Mouse (Mus musculus): ENCODE measurements around the gene Gm20388. TPM values are rescaled to one million over a fixed set of nuclear protein-coding genes. Genes with fewer than 3 reads are reported as not detected.

The Gm20388 gene
- total and polyA plus RNA-seq, 2 experiments from 2014 or later = 51.3 TPM; not detected in 1

- Histone ChIP-seq H3K9me3 (ENCODE audit: low read length) (no peaks in the 10 kb centered on the region), H3K9ac (no peak overlapping the region), H3K27ac (ENCODE audit: low read depth, low read length) (no peak overlapping the region), H3K4me3 (ENCODE audit: low read depth, low read length) (no peak overlapping the region), H3K4me2 (ENCODE audit: low read depth) (no peak overlapping the region), H3K4me1 (ENCODE audit: insufficient read depth) (no peaks in the 10 kb centered on the region), H3K36me3 (ENCODE audit: insufficient read depth) (no peaks in the 10 kb centered on the region), H3K27me3 (ENCODE audit: insufficient read depth, low read length) (no peaks in the 10 kb centered on the region)
- DNase-seq (no peak), ATAC-seq (no peak)
- no peak for TF ChIP-seq CTCF (IDR thresholded peaks at IDR 0.05; ENCODE audit: low read depth)
- 85% methylated on average over 4 of the region's 4 CpGs for WGBS
Observed at GRCm38 (mm10) chr8:122049266-122049665, 2138.6 kb downstream of the Gm20388 start.

DNA sequence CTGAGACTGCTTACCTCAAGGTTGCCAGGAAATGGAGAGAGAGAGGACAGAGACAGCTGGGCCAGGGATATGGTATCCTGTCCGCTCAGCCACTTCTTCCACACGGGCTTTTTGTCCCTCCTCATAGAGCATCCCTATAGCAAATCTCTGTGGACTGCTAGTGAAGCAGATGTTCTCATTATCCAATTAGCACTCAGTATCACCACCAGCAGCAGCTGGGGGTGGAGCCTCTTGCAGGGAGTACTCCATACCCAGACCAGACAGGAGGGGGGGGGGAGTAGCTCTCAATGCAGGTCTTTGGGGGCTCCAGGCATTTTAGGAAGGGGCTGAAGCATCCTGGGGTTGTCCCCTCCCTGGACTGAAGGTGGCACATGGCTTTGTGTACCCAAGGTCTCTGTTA lies 2139.3 kb downstream of the Gm20388 start:
- Histone ChIP-seq H3K4me1 (ENCODE audit: insufficient read depth) (no peaks in the 10 kb centered on the region), H3K9me3 (ENCODE audit: low read length) (no peaks in the 10 kb centered on the region), H3K4me2 (ENCODE audit: low read depth) (no peak overlapping the region), H3K27me3 (ENCODE audit: insufficient read depth, low read length) (no peaks in the 10 kb centered on the region), H3K9ac (no peak overlapping the region), H3K27ac (ENCODE audit: low read depth, low read length) (no peak overlapping the region), H3K36me3 (ENCODE audit: insufficient read depth) (no peaks in the 10 kb centered on the region), H3K4me3 (ENCODE audit: low read depth, low read length) (no peak overlapping the region)
- ATAC-seq = no peak
- 68% methylated on average over 2 of the region's 2 CpGs for WGBS
- no peak for TF ChIP-seq CTCF (IDR thresholded peaks at IDR 0.05; ENCODE audit: low read depth)
- DNase-seq = no peak

- no peak for TF ChIP-seq CTCF (IDR thresholded peaks at IDR 0.05; ENCODE audit: low read depth)
- Histone ChIP-seq H3K4me3 (ENCODE audit: low read depth, low read length) (no peak overlapping the region), H3K36me3 (ENCODE audit: insufficient read depth) (no peaks in the 10 kb centered on the region), H3K4me1 (ENCODE audit: insufficient read depth) (no peaks in the 10 kb centered on the region), H3K9me3 (ENCODE audit: low read length) (no peaks in the 10 kb centered on the region), H3K9ac (no peak overlapping the region), H3K27me3 (ENCODE audit: insufficient read depth, low read length) (no peaks in the 10 kb centered on the region), H3K27ac (ENCODE audit: low read depth, low read length) (no peak overlapping the region), H3K4me2 (ENCODE audit: low read depth) (no peak overlapping the region)
- 89% methylated on average over 9 of the region's 9 CpGs for WGBS
- no peak for ATAC-seq
- DNase-seq = no peak
Observed at GRCm38 (mm10) chr8:122050620-122051019, 2140.0 kb downstream of the Gm20388 start.

DNA sequence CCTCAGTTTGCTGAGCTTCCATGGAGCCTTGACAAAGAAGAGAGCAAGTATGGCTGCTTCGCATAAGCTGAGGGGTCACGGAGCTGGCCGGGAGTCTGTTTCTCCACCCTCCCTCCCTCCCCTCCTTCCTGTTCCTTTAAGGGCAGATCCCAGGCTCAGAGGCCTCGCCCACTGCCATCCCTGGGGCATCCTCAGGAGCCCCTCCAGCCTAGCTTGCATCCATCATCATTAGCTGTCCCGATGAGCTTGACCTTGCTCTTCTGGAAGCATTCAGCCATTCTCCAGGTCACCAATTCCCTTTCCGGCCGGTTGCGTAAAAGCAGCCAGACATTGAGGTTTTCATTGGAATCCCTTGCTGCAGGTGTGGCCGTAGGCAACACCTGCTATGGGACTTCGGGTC lies 2144.7 kb downstream of the Gm20388 start:
- Histone ChIP-seq H3K27ac (ENCODE audit: low read depth, low read length) (no peak overlapping the region), H3K9ac (no peak overlapping the region), H3K4me1 (ENCODE audit: insufficient read depth) (no peaks in the 10 kb centered on the region), H3K36me3 (ENCODE audit: insufficient read depth) (no peaks in the 10 kb centered on the region), H3K27me3 (ENCODE audit: insufficient read depth, low read length) (no peaks in the 10 kb centered on the region), H3K9me3 (ENCODE audit: low read length) (no peaks in the 10 kb centered on the region), H3K4me2 (ENCODE audit: low read depth) (no peak overlapping the region), H3K4me3 (ENCODE audit: low read depth, low read length) (no peak overlapping the region)
- DNase-seq (no peak), ATAC-seq (no peak)
- TF ChIP-seq CTCF (IDR thresholded peaks at IDR 0.05; ENCODE audit: low read depth) = no peak
- 70% methylated on average over 10 of the region's 10 CpGs for WGBS

- no peak overlapping the region for H3K9ac ChIP-seq
- no peak for TF ChIP-seq CTCF (IDR thresholded peaks at IDR 0.05; ENCODE audit: low read depth)
- no peak overlapping the region for H3K27ac ChIP-seq (ENCODE audit: low read depth, low read length)
- no peaks in the 10 kb centered on the region for H3K36me3 ChIP-seq (ENCODE audit: insufficient read depth)
- no peak overlapping the region for H3K4me3 ChIP-seq (ENCODE audit: low read depth, low read length)
- H3K4me1 ChIP-seq (ENCODE audit: insufficient read depth) = no peaks in the 10 kb centered on the region
- H3K27me3 ChIP-seq (ENCODE audit: insufficient read depth, low read length) = no peaks in the 10 kb centered on the region
- H3K9me3 ChIP-seq (ENCODE audit: low read length) = no peaks in the 10 kb centered on the region
- 21% methylated on average over 1 of the region's 1 CpGs for WGBS
- H3K4me2 ChIP-seq (ENCODE audit: low read depth) = no peak overlapping the region
- DNase-seq = no peak
- ATAC-seq = no peak
Observed at GRCm38 (mm10) chr8:122056113-122056512, 2145.5 kb downstream of the Gm20388 start.

GRCm38 (mm10) chr8:122056882-122057281 lies 2146.2 kb downstream of the Gm20388 start:
- no peak for ATAC-seq
- Histone ChIP-seq H3K4me2 (ENCODE audit: low read depth) (no peak overlapping the region), H3K36me3 (ENCODE audit: insufficient read depth) (no peaks in the 10 kb centered on the region), H3K9ac (no peak overlapping the region), H3K9me3 (ENCODE audit: low read length) (no peaks in the 10 kb centered on the region), H3K4me1 (ENCODE audit: insufficient read depth) (no peaks in the 10 kb centered on the region), H3K4me3 (ENCODE audit: low read depth, low read length) (no peak overlapping the region), H3K27ac (ENCODE audit: low read depth, low read length) (no peak overlapping the region), H3K27me3 (ENCODE audit: insufficient read depth, low read length) (no peaks in the 10 kb centered on the region)
- no peak for TF ChIP-seq CTCF (IDR thresholded peaks at IDR 0.05; ENCODE audit: low read depth)
- no peak for DNase-seq
- 82% methylated on average over 7 of the region's 7 CpGs for WGBS

GRCm38 (mm10) chr8:122058510-122058909 lies 2147.9 kb downstream of the Gm20388 start:
- no peak for DNase-seq
- H3K9ac ChIP-seq = no peak overlapping the region
- no peak for TF ChIP-seq CTCF (IDR thresholded peaks at IDR 0.05; ENCODE audit: low read depth)

DNA sequence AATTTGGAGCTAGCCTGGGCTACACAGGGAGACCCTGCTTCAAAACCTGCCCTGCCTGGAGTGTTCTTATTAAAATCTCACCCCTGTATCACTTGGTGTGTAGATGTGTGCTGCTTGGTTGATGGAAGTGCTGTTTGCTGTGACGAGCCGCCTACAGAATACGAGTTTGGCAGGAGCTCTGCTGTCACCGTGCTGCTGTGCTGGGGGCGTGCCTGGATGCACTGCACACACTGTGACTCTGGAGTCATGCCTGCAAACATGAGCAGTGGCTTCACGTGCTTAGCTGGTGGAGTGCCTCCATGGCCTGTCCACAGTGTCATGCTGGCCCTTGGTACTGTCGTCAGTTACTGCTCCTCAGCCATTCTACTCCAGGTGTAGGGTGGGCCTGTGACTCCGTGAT lies 2148.3 kb downstream of the Gm20388 start:
- DNase-seq (peak; percentile 13), ATAC-seq (peak; percentile 36; the same call in 1 of the 2 replicates)
- no peak for TF ChIP-seq CTCF (IDR thresholded peaks at IDR 0.05; ENCODE audit: low read depth)
- no peak overlapping the region for H3K4me2 ChIP-seq (ENCODE audit: low read depth)
- H3K4me3 ChIP-seq (ENCODE audit: low read depth, low read length) = no peak overlapping the region
- no peaks in the 10 kb centered on the region for H3K27me3 ChIP-seq (ENCODE audit: insufficient read depth, low read length)
- no peak overlapping the region for H3K27ac ChIP-seq (ENCODE audit: low read depth, low read length)
- no peaks in the 10 kb centered on the region for H3K4me1 ChIP-seq (ENCODE audit: insufficient read depth)
- H3K36me3 ChIP-seq (ENCODE audit: insufficient read depth) = no peaks in the 10 kb centered on the region
- no peak overlapping the region for H3K9ac ChIP-seq
- H3K9me3 ChIP-seq (ENCODE audit: low read length) = no peaks in the 10 kb centered on the region
- WGBS = 62% methylated on average over 8 of the region's 8 CpGs

More at GRCm38 (mm10) chr8:122058510-122058909, 2147.9 kb downstream of the Gm20388 start:
- Histone ChIP-seq H3K27me3 (ENCODE audit: insufficient read depth, low read length) (no peaks in the 10 kb centered on the region), H3K4me3 (ENCODE audit: low read depth, low read length) (no peak overlapping the region), H3K27ac (ENCODE audit: low read depth, low read length) (no peak overlapping the region), H3K4me2 (ENCODE audit: low read depth) (no peak overlapping the region), H3K9me3 (ENCODE audit: low read length) (no peaks in the 10 kb centered on the region), H3K4me1 (ENCODE audit: insufficient read depth) (no peaks in the 10 kb centered on the region), H3K36me3 (ENCODE audit: insufficient read depth) (no peaks in the 10 kb centered on the region)
- ATAC-seq = no peak
- 67% methylated on average over 9 of the region's 9 CpGs for WGBS

All from forebrain, postnatal 0 days (tissue).